Mouse (Mus musculus): ENCODE results near the gene Cflar.

Gene Cflar

DNA sequence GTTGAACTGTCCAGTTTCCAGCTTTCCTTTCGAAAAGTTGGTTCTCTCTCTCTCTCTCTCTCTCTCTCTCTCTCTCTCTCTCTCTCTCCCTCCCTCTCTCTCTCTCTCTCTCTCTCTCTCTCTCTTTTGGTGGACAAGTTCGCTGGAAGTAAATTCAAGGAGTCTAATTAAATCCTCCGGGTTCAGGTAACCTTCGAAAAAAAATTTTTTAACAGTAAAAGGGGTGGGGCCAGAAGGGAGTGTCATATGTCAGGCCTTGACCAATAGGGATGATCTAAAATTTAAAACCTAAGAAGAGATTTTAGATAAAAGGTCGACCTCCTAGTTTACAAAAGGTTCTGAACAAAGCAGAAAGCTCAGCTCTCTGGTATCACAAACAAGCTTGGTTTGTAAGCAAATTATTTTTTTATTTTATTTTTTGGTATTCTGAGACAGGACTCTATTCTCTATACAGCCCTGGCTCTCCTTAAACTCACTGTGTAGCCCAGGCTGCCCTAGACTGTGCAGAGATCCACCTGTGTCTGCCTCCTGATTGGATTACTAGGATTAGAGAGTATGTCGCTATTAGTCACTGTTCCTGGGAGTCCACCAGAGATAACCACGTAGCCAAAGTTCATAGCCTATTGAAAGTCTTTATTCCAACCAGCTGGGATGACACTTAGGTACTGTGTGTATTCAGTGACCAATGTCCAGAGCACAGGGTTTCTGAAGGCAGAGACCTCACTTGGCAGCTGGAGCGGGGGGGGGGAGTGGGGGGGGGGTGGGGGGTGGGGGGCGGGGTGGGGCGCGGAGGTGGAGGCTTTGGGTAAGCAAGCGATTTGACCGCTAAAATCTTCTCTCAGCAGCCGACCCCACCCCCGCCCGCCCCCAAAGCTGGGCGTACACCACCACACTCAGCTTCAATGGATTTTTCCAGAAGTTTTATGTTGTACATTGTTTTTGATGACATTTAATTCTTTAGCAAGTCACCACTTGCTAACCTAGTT, 1.1 kb downstream of the Cflar start:
- DNase-seq (ENCODE audit: low spot score in 2 of 2): peak; percentile 77 to 82

GRCm38 (mm10) chr1:58713081-58713892, 2.0 kb downstream of the Cflar start:
- peak; percentile 68 to 77 for DNase-seq (ENCODE audit: low spot score in 2 of 2)

- DNase-seq (ENCODE audit: low spot score in 2 of 2): peak; percentile 67 to 79
Measured at GRCm38 (mm10) chr1:58713893-58714231, 2.6 kb downstream of the Cflar start.

- no peak for DNase-seq (ENCODE audit: low spot score in 2 of 2)
Measured at GRCm38 (mm10) chr1:58714361-58714760, 3.1 kb downstream of the Cflar start.

DNA sequence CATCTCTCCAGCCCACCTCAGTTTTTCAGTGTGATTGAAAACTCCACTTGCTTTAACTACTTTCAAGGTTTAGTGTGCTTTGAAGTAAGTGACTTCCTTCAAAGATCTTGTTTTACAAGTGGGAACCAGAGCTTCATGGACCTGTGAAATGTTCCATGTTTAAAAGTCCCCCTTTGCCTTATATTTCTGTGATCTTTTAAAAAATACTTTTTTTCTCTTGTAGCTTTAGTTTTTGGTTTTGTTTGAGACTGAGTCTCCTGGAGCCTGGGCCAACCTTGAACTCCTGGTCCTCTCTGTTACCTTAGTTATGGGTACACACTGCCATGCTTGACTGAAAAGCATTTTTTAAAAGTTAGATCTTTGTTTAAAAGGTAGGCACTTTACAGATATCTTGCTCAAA, 4.2 kb downstream of the Cflar start:
- DNase-seq (ENCODE audit: low spot score in 2 of 2): no peak

DNA sequence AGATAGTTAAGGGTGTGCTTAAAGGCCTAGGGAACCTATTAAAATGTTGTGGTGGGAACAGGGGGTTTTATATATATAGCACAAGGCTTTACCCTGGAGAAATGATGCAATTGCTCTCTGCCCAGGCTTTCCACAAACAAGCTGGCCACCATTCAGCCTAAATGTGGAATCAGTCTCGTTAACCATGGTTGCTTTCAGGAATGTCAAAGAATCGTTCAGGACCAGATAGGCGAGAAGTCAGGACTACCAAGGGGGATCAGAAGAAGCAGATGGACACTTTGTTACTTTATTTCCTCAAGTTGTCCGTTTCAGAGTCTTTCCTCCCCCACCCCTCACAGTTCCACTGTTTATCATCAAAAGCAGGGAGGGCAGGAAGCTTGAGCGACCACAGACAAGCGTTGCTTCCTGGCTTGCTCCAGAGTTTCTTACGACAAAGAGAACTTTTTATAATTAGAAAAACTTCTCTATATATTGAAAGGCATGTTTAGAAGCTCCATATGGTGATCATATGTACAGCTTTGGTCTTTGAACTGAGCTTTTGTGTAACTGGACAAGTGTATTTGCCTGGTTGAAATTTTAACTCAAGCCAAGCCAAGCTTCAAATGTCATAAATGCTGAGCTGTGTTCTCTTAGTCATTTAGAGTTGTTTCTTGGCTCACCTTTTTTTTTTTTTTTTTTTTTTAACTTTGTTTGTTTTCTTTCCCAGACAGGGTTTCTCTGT, 5.0 kb downstream of the Cflar start:
- DNase-seq (ENCODE audit: low spot score in 2 of 2): no peak

GRCm38 (mm10) chr1:58716883-58717220, 5.5 kb downstream of the Cflar start:
- no peak for DNase-seq (ENCODE audit: low spot score in 2 of 2)

- DNase-seq (ENCODE audit: low spot score in 2 of 2): no peak
Measured at GRCm38 (mm10) chr1:58717589-58718270, 6.4 kb downstream of the Cflar start.

- no peak for DNase-seq (ENCODE audit: low spot score in 2 of 2)
Measured at GRCm38 (mm10) chr1:58719356-58719945, 8.1 kb downstream of the Cflar start.

- no peak for DNase-seq (ENCODE audit: low spot score in 2 of 2)
Measured at GRCm38 (mm10) chr1:58720090-58720489, 8.8 kb downstream of the Cflar start.

- DNase-seq (ENCODE audit: low spot score in 2 of 2): no peak
Measured at GRCm38 (mm10) chr1:58720988-58721387, 9.7 kb downstream of the Cflar start.

DNA sequence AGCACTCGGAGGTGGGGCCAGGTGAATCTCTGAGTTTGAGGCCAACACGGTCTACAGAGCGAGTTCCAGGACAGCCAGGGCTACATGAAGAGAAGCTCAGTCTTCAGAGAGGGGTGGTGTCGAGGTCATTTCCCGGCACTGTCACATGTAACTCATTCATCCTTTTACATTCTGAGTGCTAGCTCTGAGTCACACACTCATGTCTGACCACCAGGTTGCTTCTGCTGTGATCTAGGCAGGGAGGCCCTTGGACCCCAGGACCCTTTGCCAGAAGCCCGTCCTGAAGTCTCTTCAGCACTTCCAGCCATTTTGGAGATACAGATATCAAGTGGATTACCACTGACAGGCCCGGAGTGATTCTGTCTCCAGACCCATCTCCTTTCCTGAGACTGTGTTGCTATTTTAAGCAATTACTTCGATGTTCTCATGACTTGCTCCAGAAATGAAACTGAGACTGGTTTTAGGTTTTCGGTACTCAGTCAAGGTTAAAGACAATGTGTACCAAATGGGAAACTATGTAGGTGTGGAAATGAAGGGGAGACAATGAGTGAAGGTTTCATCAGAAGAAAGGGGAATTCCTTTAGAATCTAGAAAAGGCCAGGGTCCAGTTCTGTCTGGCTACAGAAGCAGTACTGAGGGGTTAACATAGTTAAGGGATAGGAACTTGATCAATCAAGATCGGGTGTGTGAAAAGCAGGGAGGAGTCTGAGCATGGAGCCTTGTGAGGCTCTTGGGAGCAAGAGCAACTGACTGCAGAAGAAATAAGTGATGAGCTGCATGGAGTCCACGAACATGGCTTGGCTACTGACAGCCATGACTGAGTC, 11.0 kb downstream of the Cflar start:
- no peak for DNase-seq (ENCODE audit: low spot score in 2 of 2)

- DNase-seq (ENCODE audit: low spot score in 2 of 2): no peak
Measured at GRCm38 (mm10) chr1:58723062-58723808, 11.9 kb downstream of the Cflar start.

DNA sequence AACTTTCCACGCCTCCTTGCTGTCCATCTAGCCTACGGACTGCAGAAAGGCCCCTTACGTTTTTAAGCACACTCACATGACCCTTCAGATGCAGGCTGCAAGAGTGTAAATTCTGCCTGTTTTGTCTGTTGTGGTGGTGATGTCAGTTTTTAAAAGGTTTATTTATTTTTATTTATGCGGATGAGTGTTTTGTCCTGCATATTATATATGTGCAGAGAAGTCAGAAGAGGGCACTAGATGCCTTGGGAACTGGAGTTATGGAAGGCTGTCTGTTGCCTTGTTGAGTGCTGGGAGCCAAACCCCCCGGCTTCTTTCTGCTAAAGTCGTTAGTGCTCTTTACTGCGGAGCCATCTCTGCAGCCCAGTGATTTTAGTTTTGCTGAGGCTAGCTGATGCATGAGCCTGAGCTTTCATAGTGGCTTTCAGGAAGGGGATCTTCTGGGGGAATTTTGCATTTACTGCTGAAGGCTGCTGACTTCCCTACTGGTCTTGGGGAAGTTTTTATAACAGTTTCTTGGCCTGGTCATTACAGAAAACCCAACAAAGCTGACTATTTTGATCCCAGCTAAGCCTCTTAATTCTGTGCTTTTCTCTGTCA, 12.6 kb downstream of the Cflar start:
- no peak for DNase-seq (ENCODE audit: low spot score in 2 of 2)

DNA sequence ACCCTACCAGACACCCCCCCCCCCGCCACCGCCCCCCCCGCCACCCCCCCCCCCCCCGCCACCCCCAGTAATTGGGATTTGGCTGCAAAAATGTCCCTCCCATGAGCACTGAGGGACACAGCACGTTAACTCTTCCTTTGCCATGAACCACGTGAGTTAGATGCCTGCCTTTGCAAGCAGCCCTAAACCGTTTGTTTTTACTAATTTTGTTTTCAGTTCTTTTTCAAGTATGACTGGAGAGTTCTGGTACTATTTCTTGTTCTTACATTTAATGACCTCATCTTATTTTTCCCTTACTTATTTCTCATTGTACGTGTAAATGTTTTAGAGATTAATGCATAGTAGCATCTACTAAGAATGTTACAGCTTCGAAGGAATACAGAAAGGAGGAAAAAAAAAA, 13.2 kb downstream of the Cflar start:
- no peak for DNase-seq (ENCODE audit: low spot score in 2 of 2)

GRCm38 (mm10) chr1:58725095-58725494, 13.8 kb downstream of the Cflar start:
- DNase-seq (ENCODE audit: low spot score in 2 of 2): no peak

- no peak for DNase-seq (ENCODE audit: low spot score in 2 of 2)
Measured at GRCm38 (mm10) chr1:58725767-58726166, 14.5 kb downstream of the Cflar start.

GRCm38 (mm10) chr1:58727019-58727746, 15.9 kb downstream of the Cflar start:
- DNase-seq (ENCODE audit: low spot score in 2 of 2): peak; percentile 73 to 83

All from heart, adult 9 months (tissue).